Mouse (Mus musculus): Measurements from ENCODE around the gene 4930452B06Rik.

DNA sequence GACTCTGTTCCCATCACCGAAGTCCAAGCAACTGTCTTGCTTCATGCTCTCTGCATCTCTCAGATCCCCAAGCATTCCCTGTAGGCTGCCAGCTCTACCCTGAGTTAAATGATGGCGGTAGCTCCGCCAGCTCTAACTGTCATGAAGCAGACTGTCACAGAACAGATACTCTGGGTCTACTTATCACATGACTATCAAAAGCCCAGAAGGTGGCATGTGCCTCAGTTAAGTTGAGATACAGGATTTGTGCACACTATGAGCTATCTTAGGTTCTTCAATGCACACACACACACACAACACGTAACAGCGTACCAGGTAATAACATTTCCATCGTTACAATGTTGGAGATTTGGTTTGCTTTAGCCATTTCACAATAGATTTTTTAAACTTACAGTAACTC, 215.7 kb downstream of the 4930452B06Rik start:
- TF ChIP-seq GATA1 (IDR thresholded peaks at IDR 0.05; ENCODE audit: low read length): no peak
- TF ChIP-seq TAL1 (IDR thresholded peaks at IDR 0.05; ENCODE audit: low read length): no peak
